Mouse (Mus musculus): ENCODE results near the gene Ptbp3. TPM values are rescaled to one million over a fixed set of nuclear protein-coding genes. Genes with fewer than 3 reads are reported as not detected.

Gene Ptbp3
- polyA plus RNA-seq, 1 experiment from 2014 or later, result 30.3 TPM

- peak overlapping the region; percentile 68 for H3K4me3 ChIP-seq (ENCODE audit: low read depth, low read length)
- peak; percentile 87; the same call in 1 of the 2 replicates for ATAC-seq (replicated peaks; ENCODE audit: low FRiP score)
- DNase-seq (ENCODE audit: low spot score), result peak; percentile 84
Observed at GRCm38 (mm10) chr4:59548560-59549174, 497 bp downstream of the Ptbp3 start.

DNA sequence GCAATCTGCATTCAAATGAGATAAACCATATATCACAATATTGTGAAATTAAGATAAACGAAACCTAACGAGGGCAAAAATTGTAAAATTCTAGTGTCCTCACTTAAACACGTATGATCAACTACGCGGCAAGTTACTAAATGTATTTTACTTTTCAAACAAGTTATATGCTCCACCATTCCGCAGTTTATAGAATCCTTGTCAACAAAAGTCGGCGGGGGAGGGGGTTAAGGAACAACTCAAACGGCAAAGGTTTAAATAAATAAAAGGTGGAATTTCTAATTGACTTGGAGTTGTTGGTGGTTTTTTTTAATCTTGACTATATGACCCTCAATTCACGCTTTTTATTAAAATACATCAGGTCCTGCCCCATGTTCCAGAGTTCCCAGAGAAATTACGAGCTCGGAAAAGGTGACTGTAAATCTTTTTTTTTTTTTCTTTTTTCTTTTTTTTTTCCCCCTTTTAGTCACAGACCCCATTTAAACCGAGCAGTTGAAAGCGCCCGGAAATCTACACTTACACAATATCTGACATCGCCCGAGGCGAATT lies 1.1 kb downstream of the Ptbp3 start:
- Histone ChIP-seq H3K36me3 (ENCODE audit: control insufficient read depth, insufficient read depth, low read length) (no peaks in the 10 kb centered on the region), H3K4me1 (replicated peaks; ENCODE audit: control insufficient read depth, insufficient read depth, low read length) (no peaks in the 10 kb centered on the region), H3K27ac (ENCODE audit: low read depth, low read length) (no peak overlapping the region), H3K4me2 (ENCODE audit: low read depth, low read length, severe bottlenecking) (peak overlapping the region; percentile 72), H3K4me3 (ENCODE audit: low read depth, low read length) (peak overlapping the region; percentile 68), H3K9me3 (ENCODE audit: control insufficient read depth, low read length) (no peaks in the 10 kb centered on the region), H3K27me3 (ENCODE audit: control insufficient read depth, insufficient read depth, low read length) (peaks cover 2% of the 10 kb centered on the region; the same call in 1 of the 2 replicates), H3K9ac (ENCODE audit: low read length) (peak overlapping the region; percentile 78)
- WGBS, result 8% methylated on average over 18 of the region's 18 CpGs
- ATAC-seq (replicated peaks; ENCODE audit: low FRiP score) (no peak), DNase-seq (ENCODE audit: low spot score) (no peak)

More at GRCm38 (mm10) chr4:59548560-59549174, 497 bp downstream of the Ptbp3 start:
- under 1% methylated on average over 75 of the region's 83 CpGs for WGBS
- H3K4me1 ChIP-seq (replicated peaks; ENCODE audit: control insufficient read depth, insufficient read depth, low read length), result no peaks in the 10 kb centered on the region
- H3K9me3 ChIP-seq (ENCODE audit: control insufficient read depth, low read length), result no peaks in the 10 kb centered on the region
- H3K9ac ChIP-seq (ENCODE audit: low read length), result peak overlapping the region; percentile 78
- H3K27me3 ChIP-seq (ENCODE audit: control insufficient read depth, insufficient read depth, low read length), result peaks cover 2% of the 10 kb centered on the region; the same call in 1 of the 2 replicates
- no peaks in the 10 kb centered on the region for H3K36me3 ChIP-seq (ENCODE audit: control insufficient read depth, insufficient read depth, low read length)
- H3K27ac ChIP-seq (ENCODE audit: low read depth, low read length), result peak overlapping the region; percentile 48
- peak overlapping the region; percentile 72 for H3K4me2 ChIP-seq (ENCODE audit: low read depth, low read length, severe bottlenecking)

- H3K27me3 ChIP-seq (ENCODE audit: control insufficient read depth, insufficient read depth, low read length), result peaks cover 2% of the 10 kb centered on the region; the same call in 1 of the 2 replicates
- peak overlapping the region; percentile 68 for H3K4me3 ChIP-seq (ENCODE audit: low read depth, low read length)
- no peak overlapping the region for H3K27ac ChIP-seq (ENCODE audit: low read depth, low read length)
- no peak overlapping the region for H3K9ac ChIP-seq (ENCODE audit: low read length)
- DNase-seq (ENCODE audit: low spot score) (no peak), ATAC-seq (replicated peaks; ENCODE audit: low FRiP score) (no peak)
- no peaks in the 10 kb centered on the region for H3K9me3 ChIP-seq (ENCODE audit: control insufficient read depth, low read length)
- H3K36me3 ChIP-seq (ENCODE audit: control insufficient read depth, insufficient read depth, low read length), result no peaks in the 10 kb centered on the region
- H3K4me2 ChIP-seq (ENCODE audit: low read depth, low read length, severe bottlenecking), result peak overlapping the region; percentile 72
- 26% methylated on average over 11 of the region's 11 CpGs for WGBS
- H3K4me1 ChIP-seq (replicated peaks; ENCODE audit: control insufficient read depth, insufficient read depth, low read length), result no peaks in the 10 kb centered on the region
Observed at GRCm38 (mm10) chr4:59547136-59547889, 1.9 kb downstream of the Ptbp3 start.

DNA sequence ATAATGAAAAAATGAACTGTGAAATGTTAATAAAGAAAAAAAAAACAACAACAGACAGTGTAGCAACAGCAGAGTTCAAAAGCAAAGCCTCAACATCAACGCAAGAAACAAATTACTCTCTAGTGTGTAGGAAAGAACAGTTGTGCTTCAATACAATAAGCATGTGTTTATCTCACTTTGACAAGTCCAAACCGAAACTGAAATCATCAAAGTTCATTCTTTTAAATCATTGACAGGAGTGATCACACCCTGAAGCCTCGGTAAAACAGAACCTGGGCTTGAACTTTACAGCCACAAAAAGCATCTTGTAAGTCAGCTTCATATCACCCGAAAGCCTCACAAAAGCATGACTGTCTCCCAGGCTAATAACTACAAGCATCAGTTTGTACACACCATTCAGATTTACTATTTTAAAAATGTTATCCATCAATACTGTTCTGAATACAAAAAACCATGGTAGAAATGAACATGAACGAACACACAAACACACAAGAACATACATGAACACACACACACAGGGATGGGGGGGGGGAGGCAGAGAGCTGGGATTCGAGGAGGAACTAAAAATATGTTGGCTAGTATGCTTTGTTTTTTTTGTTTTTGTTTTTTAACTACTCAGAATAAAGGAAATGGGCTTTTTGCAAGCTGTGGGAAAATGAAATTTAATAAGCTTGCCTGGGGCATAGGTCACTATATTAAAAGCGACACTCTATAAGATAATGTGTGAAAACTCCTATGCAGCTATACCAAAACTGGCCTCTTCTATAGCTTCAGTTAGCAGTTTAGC lies 2.7 kb downstream of the Ptbp3 start:
- Histone ChIP-seq H3K27ac (ENCODE audit: low read depth, low read length) (no peak overlapping the region), H3K4me3 (ENCODE audit: low read depth, low read length) (no peak overlapping the region), H3K4me1 (replicated peaks; ENCODE audit: control insufficient read depth, insufficient read depth, low read length) (no peaks in the 10 kb centered on the region), H3K27me3 (ENCODE audit: control insufficient read depth, insufficient read depth, low read length) (peaks cover 2% of the 10 kb centered on the region; the same call in 1 of the 2 replicates), H3K9me3 (ENCODE audit: control insufficient read depth, low read length) (no peaks in the 10 kb centered on the region), H3K36me3 (ENCODE audit: control insufficient read depth, insufficient read depth, low read length) (no peaks in the 10 kb centered on the region), H3K9ac (ENCODE audit: low read length) (no peak overlapping the region), H3K4me2 (ENCODE audit: low read depth, low read length, severe bottlenecking) (no peak overlapping the region)
- ATAC-seq (replicated peaks; ENCODE audit: low FRiP score), result no peak
- 83% methylated on average over 7 of the region's 7 CpGs for WGBS
- DNase-seq (ENCODE audit: low spot score), result no peak

DNA sequence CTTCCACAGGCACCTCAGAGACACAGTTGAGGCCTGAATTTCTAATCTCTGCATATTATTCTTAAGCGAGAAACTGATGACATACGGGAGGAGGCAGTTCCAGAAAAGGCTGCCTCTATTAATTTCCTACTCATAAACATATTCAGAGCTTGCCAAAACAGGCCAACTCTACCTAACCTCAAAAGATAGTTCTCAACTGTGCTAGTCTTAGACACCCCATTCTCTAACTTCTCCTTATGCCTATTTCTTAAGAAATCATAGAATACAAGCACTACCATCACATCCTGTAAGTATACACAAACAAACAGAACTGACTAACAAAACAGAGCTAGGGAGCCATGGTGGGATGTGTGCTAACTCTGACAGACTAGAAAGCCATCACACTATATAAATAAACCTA lies 4.5 kb downstream of the Ptbp3 start:
- Histone ChIP-seq H3K27ac (ENCODE audit: low read depth, low read length) (no peak overlapping the region), H3K4me2 (ENCODE audit: low read depth, low read length, severe bottlenecking) (no peak overlapping the region), H3K36me3 (ENCODE audit: control insufficient read depth, insufficient read depth, low read length) (no peaks in the 10 kb centered on the region), H3K4me1 (replicated peaks; ENCODE audit: control insufficient read depth, insufficient read depth, low read length) (no peaks in the 10 kb centered on the region), H3K9ac (ENCODE audit: low read length) (no peak overlapping the region), H3K4me3 (ENCODE audit: low read depth, low read length) (no peak overlapping the region), H3K9me3 (ENCODE audit: control insufficient read depth, low read length) (no peaks in the 10 kb centered on the region), H3K27me3 (ENCODE audit: control insufficient read depth, insufficient read depth, low read length) (0 out of 2 replicates have a peak, but pooled peaks cover 2% of the 10 kb centered on the region)
- DNase-seq (ENCODE audit: low spot score) (no peak), ATAC-seq (replicated peaks; ENCODE audit: low FRiP score) (no peak)
- 96% methylated on average over 2 of the region's 2 CpGs for WGBS

DNA sequence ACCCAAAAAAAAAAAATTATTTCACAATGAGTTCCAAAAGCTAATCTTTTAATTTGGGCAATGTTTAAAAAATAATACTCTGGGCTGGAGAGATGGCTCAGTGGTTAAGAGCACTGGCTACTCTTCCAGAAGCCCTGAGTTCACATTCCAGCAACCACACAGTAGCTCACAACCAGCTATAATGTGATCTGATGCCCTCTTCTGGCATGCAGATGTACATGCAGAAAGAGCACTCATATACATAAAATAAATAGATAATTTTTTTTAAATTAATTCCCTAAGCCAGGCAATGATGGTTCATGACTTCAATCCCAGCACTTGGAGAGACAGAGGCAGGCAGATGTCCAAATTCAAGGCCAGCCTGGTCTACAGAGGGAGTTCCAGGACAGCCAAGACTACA lies 6.2 kb downstream of the Ptbp3 start:
- H3K27me3 ChIP-seq (ENCODE audit: control insufficient read depth, insufficient read depth, low read length), result 0 out of 2 replicates have a peak, but pooled peaks cover 2% of the 10 kb centered on the region
- H3K36me3 ChIP-seq (ENCODE audit: control insufficient read depth, insufficient read depth, low read length), result no peaks in the 10 kb centered on the region
- DNase-seq (ENCODE audit: low spot score), result no peak
- no peak overlapping the region for H3K4me2 ChIP-seq (ENCODE audit: low read depth, low read length, severe bottlenecking)
- H3K9ac ChIP-seq (ENCODE audit: low read length), result no peak overlapping the region
- H3K4me3 ChIP-seq (ENCODE audit: low read depth, low read length), result no peak overlapping the region
- H3K27ac ChIP-seq (ENCODE audit: low read depth, low read length), result no peak overlapping the region
- H3K9me3 ChIP-seq (ENCODE audit: control insufficient read depth, low read length), result no peaks in the 10 kb centered on the region
- H3K4me1 ChIP-seq (replicated peaks; ENCODE audit: control insufficient read depth, insufficient read depth, low read length), result no peaks in the 10 kb centered on the region
- no peak for ATAC-seq (replicated peaks; ENCODE audit: low FRiP score)

DNA sequence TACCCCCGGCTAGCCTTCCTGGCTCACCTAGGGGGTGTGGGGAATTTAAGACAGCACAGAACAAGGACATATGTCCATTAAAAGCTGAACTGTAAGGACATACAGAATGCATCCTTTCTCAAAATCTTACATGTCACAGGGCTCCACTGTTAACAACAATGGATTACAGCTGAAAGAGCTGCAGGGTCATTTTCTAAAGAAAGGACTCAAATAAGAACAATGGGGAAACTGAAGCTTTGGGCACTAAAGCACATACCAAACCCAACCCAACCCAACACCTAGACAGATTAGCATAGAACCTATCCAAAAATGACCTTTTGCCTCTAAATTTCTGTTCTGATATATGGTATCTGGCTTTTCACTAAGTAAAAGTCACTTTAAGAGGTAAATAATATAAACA lies 12.9 kb downstream of the Ptbp3 start:
- DNase-seq (ENCODE audit: low spot score), result no peak
- no peak overlapping the region for H3K4me2 ChIP-seq (ENCODE audit: low read depth, low read length, severe bottlenecking)
- WGBS, result 98% methylated on average over 1 of the region's 1 CpGs
- no peak for ATAC-seq (replicated peaks; ENCODE audit: low FRiP score)
- H3K4me3 ChIP-seq (ENCODE audit: low read depth, low read length), result no peak overlapping the region
- H3K9ac ChIP-seq (ENCODE audit: low read length), result no peak overlapping the region
- no peaks in the 10 kb centered on the region for H3K9me3 ChIP-seq (ENCODE audit: control insufficient read depth, low read length)
- H3K4me1 ChIP-seq (replicated peaks; ENCODE audit: control insufficient read depth, insufficient read depth, low read length), result no peaks in the 10 kb centered on the region
- no peaks in the 10 kb centered on the region for H3K36me3 ChIP-seq (ENCODE audit: control insufficient read depth, insufficient read depth, low read length)
- H3K27ac ChIP-seq (ENCODE audit: low read depth, low read length), result no peak overlapping the region
- H3K27me3 ChIP-seq (ENCODE audit: control insufficient read depth, insufficient read depth, low read length), result no peaks in the 10 kb centered on the region

- Histone ChIP-seq H3K4me1 (replicated peaks; ENCODE audit: control insufficient read depth, insufficient read depth, low read length) (no peaks in the 10 kb centered on the region), H3K36me3 (ENCODE audit: control insufficient read depth, insufficient read depth, low read length) (no peaks in the 10 kb centered on the region), H3K4me3 (ENCODE audit: low read depth, low read length) (no peak overlapping the region), H3K9ac (ENCODE audit: low read length) (no peak overlapping the region), H3K9me3 (ENCODE audit: control insufficient read depth, low read length) (no peaks in the 10 kb centered on the region), H3K4me2 (ENCODE audit: low read depth, low read length, severe bottlenecking) (no peak overlapping the region), H3K27me3 (ENCODE audit: control insufficient read depth, insufficient read depth, low read length) (no peaks in the 10 kb centered on the region), H3K27ac (ENCODE audit: low read depth, low read length) (no peak overlapping the region)
- ATAC-seq (replicated peaks; ENCODE audit: low FRiP score), result no peak
- no peak for DNase-seq (ENCODE audit: low spot score)
Observed at GRCm38 (mm10) chr4:59535624-59536023, 13.5 kb downstream of the Ptbp3 start.

Measured in forebrain, embryonic 11.5 days (tissue).